Mouse (Mus musculus): ENCODE measurements around the gene Gtsf1.

DNA sequence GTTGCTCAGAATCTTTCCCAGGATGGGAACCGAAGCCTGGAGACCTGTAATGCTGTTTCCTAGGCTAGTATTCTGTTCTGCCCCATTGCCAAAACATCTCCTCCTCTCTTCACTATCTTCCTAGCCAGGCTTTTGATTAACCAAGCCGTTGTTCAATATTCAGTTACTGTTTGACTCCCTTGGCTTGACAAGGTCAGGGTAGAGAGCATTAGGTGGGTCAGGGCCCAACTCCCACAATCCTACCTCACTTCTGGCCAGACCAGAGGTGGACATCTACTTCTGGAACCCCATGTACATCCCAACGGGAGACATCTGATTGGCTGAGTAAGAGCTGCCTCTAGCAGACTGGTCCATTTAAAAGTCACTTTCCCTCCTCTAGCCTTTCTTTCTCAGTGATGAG, 67.3 kb downstream of the Gtsf1 start:
- TF ChIP-seq CTCF (IDR thresholded peaks at IDR 0.05), result no peak
- no peak for TF ChIP-seq EP300 (IDR thresholded peaks at IDR 0.05)

Data from lung, postnatal 0 days (tissue).